Mouse (Mus musculus) lung, postnatal 36 days (tissue): Measurements from ENCODE around the gene Drosha.
"Not testable (repeated sequence)": the region's sequence is repeated elsewhere in the genome, so short reads cannot be mapped to it uniquely, and the experiment has no call there.

Experiments
- DNase-seq: peaks from one replicate; pipeline ENCODE4 v3.0.0; 2022; ENCODE audit warnings: mixed read lengths

Drosha gene

DNA sequence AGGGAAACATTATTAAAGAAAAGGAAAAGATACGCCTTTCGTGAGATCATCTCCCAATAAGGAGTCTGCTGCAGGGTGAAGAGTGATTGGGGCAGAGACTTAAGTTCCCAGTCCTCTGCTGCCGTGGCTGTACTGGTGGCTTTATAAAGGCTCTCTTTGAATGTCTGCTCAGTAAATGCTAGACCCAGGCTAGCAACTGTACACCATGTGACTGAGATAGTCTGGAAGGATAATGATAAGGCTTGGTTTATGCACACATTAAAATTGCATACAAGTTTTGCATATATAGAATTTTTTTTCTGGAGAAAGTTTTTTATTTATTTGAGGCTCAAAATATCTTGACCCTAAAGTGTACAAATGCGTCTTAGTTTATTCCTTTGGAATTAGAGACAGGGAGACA, 63.7 kb downstream of the Drosha start:
- no peak for DNase-seq

DNA sequence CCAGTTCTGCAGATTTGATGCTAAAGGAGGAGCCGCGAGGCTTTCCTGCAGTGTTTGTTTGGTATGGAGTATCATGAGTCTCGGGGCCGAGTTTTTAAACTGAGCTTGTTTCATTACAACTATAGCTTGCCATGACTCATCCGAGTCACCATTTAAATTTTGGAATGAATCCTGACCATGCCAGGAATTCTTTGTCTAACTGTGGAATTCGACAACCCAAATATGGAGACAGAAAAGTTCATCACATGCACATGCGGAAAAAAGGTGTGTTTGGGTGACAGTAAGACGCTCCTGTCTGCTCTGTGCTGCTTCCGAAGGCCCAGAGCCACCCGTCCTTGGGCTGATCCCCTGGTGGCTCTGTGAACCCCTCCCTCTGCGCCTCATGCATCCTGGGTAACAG, 65.3 kb downstream of the Drosha start:
- no peak for DNase-seq

DNA sequence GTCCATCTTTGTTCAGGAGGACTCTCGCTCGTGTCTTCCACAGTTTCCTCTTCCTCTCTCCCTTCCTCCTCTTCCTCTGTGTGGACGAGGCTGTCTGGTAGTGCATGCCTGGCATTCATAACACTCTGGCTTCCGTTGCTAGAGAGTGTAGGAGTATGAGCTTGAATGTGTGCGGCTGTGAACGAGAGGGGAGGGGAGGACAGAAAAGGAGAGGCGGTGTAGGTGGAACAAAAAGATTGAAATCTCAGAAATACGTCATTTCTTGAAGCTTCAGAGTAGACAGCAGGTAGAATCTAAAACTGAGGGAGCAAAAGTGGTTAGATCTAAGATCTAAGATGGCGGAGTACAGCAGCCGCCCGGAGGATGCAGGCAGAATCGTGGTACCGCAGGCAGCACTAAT, 70.8 kb downstream of the Drosha start:
- DNase-seq, result no peak

DNA sequence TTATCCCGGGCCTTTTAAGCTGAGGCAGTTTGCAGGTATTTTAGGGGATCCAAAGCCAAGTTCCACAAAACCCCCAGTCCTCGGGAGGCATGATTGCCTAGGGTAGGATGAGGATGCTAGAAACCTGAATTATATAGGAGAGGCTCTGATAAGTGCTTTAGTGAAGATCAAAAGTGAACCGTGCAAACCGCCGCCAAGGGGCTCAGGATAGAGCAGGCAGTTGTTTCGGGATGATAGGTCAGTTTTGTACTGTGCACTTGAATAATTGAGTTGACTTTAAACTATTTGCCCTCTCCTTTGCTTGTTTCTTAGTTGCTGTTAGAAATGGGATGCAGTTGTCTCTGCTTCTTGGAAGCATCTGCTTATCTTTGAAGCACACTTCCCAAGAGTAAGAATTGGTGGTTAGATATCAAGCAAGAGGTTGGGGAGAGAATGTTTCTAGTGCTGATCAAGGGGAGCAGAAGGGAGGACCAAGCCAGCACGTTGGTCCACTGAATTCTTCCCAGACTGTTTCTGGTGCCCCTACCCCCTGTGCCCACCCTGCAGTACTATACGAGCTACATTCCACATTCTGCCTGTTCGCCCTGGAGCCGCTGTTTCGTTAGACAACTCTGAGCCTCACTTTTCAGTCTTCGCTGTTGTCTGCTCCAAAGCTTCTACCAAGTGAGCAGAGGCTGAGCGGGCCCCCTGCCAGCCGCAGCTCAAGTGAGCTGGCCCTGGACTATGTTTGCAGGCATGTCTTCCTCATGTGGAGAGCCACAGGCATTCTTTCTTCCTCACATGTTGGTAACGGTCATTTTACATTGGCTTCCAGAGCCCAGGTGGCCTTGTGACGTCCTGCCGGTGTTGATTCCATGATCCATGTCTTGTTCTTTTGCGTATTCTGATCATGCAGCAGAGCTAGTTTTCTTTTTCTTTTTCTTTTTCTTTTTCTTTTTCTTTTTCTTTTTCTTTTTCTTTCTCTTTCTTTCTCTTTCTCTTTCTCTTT, 71.7 kb downstream of the Drosha start:
- DNase-seq, result no peak

DNA sequence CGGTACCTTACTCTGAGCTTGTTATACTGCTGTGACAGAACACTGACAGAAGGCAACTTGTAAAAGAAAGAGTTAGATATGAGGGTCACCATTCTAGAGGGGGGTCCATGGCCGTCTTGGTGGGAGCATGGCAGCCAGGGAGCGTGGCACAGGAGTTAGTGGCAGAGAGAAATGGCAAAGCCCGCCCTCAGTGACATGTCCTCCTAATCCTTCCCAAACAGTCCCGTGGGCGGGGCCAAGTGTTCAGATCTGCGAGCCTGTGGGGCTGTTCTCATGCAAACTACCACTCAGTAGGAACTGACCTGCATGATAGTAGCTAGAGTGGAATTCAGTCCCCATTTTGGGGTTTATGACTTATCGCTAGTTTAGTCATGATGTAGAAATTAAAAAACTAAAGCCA, 73.2 kb downstream of the Drosha start:
- no peak for DNase-seq

DNA sequence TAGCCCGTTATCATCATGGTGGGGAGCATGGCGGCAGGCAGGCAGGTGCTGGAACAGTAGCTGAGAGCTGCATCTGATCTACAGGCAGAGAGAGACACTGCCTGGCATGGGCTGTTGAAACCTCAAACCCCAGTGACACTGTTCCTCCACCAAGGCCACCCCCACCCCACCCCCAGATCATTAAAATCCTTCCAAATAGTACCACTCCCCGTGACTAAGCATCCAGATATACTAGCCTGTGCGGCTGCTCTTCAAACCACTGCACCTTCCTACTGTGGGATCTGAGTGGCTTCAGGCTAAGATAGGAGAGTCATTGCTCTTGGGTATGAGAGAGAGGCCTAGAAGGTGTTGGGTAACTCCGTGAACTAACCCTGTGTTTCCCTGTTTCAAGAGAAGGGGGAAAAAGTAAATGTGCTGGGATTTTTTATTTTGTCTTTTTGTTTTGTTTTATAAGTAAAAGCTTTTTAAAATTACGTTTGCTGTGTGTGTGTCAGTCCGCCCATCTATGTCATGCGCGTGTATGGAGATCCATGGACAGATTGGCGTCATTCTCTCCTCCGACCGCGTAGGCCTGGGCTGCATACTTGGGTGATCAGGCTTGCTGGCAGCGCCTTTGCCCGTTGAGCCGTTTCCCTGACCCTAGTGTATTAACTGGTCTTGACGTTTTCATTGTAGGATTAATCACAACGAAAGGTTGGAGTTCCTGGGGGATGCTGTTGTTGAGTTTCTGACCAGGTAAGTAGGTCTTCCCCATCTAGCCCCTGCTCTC, 76.0 kb downstream of the Drosha start:
- no peak for DNase-seq

DNA sequence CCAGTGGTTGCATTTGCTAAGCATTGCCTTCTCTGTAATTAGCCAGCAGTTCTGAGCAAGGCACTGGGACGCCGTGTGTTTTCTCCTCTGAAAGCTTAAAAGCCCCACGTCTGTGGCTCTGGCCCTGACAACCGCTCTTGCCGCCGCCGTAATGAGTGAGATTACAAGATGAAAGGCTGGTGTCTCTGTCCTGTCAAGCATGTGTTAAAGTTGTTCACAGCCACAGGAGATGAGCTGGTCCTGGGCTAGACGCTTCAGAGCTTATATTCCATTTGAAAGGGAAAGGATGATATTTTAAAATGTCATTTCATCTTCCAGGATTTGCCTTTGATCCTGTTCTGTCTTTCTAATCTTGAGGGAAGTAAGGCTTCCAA, 76.6 kb downstream of the Drosha start:
- DNase-seq, result no peak

DNA sequence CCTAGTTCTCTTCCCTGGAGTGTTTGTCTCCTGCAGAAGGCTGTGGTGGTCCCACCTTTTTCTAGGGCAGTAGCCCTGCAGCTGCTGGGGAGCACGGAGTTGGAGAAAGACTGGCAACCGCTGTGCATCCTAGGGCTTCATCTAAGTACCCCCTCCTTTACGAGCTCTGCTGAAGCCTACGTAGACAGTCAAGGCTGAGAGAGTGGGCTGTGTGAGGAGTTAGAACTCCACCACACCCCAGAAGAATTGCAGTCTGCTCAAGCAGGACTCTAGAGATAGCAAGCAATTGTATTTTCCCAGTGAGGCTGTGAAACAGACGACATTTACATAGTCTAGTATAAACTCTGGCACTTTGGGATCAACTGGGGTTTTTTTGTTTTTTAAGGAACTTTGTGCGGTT, 79.8 kb downstream of the Drosha start:
- DNase-seq, result no peak

DNA sequence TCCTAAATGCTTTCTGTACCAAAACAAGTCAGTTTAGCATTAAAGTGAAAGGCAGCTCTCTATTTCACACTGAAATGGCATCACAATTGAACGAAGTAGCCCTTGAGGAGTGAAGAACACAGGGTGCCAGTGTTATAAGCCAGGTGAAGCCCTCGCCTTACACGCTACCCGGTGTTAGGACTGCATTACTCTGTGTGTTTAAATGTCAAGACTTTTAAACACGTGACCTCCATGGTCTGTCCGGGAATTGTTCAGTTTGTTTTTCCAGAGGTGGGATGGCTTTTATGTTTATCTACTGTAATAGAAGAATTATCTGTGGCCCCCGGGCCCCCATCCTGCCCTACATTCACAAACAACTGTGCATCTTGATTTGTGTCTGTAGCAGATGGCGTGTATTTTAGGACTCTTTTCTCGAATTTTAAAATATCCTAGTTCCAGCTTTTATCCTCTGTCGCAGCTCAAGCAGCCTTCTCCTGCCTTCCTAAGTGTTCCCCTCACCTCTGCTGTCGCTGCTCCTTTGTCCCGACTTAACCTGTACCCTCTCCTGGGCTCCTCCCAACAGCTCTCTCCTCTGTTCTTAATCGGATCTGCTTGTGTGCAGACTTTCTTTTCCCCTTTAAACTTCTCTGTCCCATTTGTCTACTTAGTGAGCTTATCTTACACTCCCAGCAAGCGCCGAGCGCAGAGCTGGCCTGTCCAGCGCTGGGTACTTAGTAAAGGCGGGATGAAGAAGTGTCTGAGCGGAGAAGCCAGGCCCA, 83.5 kb downstream of the Drosha start:
- no peak for DNase-seq

DNA sequence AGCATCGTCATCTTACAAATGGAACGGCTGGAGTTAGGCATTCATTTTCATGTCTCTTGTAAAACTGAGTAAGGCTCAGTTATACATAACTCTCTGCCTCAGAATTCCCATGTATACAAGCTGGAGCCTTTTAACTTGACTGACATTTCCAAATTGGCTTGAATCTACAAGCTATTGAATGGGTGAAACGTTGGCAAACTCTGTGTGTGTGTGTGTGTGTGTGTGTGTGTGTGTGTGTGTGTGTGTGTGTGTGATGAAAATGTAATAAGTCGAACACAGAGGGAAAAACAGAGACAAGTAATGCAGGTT, 84.1 kb downstream of the Drosha start:
- no peak for DNase-seq

DNA sequence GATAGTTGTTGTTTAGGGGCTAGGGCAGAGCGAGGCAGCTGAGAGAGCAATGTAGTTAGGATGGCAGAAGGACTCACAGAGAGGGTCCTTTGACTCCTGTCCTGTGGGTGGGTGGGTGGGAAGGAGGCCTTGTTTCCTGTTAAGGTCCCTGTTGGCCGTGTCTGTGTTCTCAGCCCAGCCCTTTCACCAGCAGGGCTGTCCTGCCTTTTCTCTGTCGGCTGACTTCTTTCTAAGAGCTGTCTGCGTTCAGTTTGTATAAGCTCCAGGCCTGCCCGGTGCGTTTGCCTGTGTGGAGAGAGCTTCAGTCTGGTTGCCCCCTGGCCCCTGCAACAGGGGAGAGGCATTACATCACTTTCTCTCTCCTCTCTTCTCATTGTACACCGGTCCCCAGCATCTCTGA, 84.6 kb downstream of the Drosha start:
- DNase-seq, result no peak

DNA sequence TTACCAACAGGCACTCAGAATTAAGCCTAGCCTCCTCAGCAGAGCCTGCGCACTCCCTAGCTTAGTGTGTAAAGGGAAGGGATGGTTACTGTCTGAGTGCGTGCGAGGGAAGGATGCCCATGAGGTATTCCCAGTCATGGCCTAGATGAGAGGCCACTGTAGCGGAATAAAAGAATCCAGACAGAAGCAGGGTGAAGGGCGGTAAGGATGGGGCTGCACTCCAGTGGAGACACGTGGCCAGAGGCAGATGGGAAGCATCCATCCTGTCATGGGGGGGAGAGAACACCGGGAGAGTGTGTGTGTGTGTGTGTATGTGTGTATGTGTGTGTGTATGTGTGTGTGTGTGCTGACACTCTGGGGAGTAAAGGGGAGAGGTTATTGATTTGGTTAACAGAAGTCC, 86.5 kb downstream of the Drosha start:
- DNase-seq, result no peak

DNA sequence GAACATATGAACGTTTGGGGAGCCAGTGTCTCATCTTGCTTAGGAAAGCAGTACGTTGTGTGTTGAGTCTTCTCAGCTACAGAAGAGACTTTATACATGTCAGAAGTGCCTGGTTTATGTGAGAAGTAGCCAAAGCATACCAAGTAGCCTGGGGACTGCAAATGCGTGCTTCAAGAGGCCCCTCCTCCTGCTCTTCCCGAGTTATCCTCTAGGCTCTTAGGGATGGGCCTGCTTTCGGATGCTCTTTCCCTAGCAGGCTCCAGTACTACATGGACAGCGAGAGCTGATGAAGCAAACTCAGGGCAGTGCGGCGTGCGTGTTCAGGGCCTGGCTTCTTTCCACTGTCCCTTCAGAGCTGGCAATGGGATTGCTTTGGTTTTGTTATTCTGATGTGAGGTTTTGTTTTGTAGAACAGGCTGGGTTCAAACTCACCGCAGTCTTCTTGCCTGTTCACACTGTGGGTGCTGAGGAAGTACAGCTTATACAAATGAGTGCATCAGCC, 91.8 kb downstream of the Drosha start:
- DNase-seq, result no peak

DNA sequence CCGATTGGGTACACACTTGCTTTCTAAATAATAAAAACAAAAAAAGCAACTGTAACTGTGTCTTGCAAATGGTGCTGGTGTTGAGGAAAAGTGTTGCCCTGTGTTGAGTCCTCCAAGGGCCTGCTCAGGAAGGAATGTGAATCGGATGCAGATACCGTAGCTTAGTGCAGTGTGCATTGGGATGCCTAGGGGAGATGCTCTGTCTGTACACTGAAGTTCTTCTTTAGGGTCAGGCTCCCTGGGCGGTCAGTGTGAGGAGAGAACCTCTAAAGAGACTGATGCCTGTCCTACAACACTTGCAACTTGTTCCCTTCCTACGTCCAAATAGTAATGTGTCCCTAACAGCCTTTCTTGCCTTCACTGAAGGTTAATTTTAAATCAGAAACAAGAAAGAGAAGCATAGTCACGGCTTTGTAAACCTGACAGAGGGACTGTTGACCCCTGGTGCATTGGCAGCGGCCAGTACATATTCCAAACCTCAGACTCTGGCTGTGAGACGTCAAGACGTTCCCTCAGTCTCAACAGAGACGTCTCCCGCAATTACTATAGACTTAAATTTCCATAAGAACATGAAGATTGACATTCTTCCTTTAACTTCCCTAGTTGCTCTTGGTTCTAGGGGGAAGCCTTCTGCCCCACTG, 94.8 kb downstream of the Drosha start:
- not testable (repeated sequence) for DNase-seq

DNA sequence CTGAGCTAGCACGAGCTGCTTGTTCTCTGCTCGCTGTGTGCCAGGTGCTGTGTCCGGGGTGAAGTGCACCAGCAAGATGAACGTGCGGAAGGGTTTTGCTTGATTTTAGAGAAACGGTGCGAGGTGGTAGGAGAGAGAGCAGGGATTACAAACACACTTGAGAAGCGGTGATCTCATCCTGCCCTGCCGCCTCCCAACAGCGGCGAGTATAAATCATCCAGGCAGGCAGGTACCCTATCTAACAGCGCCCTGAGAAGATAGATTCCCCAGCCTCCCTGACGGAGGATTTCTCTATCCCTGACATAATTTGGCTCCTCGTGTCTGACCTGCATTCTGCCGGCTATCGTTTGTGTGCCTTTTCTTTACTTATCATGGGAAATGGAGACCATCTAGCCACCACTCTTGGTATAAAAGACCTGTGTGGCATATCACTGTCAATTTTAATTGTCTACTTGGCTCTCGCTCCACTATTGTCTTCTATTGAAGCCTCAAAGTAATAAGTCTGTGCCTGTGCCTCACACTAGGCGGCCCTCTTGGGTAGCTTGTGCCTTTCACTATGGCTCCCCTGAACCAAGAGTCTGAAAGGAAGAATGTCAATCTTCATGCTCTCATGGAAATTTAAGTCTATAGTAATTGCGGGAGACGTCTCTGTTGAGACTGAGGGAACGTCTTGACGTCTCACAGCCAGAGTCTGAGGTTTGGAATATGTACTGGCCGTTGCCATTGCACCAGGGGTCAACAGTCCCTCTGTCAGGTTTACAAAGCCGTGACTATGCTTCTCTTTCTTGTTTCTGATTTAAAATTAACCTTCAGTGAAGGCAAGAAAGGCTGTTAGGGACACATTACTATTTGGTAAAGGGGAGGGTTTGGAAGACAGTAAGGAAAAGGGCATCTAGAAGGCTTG, 95.6 kb downstream of the Drosha start:
- DNase-seq, result no peak

DNA sequence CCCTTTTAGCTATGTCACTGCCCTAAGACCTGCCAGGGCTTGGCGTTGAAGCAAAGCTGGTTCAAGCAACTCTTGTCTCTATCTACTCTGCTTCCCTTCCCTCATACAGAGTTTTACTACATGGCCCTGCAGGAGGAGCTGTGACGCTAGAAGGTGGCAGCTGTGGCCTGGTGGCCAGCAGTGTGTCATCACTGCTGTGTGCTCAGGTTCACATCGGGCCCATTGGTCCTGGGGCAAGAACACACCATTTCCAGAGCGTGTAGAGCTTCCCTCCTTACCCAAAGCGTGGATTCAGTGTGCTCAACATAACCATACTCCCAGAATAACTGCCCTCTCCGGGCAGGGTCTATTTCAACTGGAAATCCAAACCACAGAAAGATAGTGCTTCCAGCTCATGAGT, 97.3 kb downstream of the Drosha start:
- no peak for DNase-seq

DNA sequence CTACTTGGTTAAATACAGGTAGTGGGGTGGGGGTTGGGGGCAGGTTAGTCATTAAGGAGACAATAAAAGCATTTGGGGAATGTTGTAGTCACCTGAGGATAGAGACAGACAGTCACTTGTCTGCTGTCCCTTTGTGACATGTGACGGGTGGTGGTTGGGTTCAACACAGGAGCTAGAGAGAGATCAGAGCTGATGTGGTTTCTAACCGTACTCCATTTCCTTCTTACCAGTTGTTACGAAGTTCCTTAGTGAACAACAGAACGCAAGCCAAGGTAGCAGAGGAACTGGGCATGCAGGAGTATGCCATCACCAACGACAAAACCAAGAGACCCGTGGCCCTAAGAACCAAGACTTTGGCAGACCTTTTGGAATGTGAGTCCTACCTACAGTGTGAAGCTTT, 99.2 kb downstream of the Drosha start:
- no peak for DNase-seq

DNA sequence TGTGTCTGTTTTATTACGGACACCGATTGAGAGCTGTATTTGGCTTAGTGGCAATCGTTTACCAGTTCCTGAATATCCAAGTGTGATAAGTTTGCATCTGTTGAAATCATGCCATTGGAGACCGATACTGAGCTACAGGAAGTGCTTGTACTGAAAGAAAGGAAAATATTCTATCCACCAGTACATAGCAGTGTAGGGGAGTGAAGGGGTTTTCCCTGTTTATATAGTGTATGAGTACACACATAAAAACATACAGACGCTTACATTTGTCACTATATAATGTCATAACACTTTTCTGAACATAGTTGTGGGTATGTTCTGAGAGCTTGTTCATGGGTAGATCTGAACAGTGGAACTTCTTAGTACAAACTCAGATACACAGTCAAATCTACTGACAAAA, 106.9 kb downstream of the Drosha start:
- no peak for DNase-seq

DNA sequence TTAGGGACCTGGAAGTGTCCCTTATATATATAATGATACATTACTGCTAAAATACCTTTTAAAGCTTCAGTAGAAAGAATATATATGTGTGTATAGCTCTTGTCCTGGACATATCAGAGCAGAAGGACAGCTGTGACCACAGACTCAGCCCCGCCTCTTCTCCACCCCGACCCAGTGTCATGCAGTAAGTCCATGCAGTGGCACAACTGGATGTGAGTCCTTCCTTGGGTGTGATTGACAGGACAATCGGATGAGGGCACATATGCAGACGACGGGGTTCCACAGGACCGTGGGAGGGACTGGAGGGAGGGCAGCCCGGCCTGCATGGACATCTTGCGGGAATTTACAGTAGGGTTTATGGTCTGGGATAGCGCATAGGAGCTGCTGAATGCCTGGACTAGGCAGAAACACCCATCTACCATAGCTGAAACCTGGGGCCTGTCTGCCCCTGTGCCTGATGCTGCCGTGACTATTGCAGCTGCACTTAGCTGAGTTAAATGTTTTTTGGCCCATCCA, 111.7 kb downstream of the Drosha start:
- no peak for DNase-seq

DNA sequence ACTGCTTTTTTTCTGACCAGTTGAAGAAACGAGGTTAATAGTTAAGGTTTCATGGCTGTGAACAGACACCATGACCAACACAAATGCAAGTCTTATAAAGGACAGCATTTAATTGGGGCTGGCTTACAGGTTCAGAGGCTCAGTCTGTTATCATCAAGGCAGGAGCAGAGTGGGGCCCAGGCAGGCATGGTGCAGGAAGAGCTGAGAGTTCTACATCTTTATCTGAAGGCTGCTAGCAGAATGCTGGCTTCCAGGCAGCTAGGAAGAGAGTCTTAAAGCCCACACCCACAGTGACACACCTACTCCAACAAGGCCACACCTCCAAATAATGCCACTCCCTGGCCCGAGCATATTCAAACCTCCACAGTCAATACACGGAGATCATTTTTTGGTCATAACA, 112.7 kb downstream of the Drosha start:
- DNase-seq, result not testable (repeated sequence)

DNA sequence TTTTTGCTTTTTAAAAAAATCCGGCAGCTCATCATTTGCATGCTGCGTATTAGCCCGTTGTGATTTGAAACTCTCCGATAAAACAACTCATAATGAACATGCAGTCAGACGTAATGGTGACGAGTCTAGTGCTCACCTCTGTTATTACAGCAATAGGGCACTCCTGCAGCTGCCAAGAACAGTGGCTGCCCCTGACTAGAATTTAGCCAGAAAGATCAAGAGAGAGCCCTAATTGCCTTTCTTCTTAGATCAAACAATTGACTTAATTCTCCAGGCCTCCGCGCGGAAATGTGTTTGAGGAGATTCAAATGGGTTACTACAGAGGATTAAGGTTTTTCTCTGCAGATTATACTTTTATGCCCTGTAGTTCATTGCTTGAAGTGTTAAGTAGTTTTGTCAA, 116.5 kb downstream of the Drosha start:
- no peak for DNase-seq
